Mouse (Mus musculus): ENCODE data around the gene Rnf181. TPM values are rescaled to one million over a fixed set of nuclear protein-coding genes. Genes with fewer than 3 reads are reported as not detected.

Rnf181 gene
- 47.1 and 53.8 TPM in 2 replicates for polyA plus RNA-seq (2015; fragmentation: Nextera tagmentation; extraction: Ambion mirVana)

DNA sequence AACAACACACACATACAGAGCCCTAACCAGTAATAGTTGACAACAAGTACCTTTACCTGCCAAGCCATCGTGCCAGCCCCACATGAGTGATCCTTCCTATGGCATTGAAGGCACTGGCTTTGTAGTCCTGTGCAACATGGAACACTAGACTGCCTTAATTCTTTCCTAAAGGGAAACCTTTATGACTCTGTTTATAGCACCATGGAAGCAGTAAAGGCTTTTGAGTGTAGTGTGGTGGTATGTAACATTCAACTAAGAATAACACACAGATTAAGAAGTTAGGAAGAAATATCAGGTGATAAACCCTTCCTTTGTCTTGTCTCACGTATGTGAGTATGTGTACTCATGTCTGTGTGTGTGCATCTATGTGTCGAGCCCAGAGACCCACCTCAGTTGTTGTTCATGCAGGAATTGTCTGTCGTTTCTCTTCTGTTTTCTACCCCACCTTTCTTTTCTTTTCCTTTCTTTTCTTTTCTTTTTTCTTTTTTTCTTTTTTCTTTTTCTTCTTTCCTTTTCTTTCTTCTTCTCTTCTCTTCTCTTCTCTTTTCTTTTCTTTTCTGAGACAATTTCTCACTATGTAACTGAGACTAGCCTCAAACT is at the start of gene Rnf181:
Rnf181 (minus strand) TSS at position 113 of the 600 bp plus-strand sequence.

DNA sequence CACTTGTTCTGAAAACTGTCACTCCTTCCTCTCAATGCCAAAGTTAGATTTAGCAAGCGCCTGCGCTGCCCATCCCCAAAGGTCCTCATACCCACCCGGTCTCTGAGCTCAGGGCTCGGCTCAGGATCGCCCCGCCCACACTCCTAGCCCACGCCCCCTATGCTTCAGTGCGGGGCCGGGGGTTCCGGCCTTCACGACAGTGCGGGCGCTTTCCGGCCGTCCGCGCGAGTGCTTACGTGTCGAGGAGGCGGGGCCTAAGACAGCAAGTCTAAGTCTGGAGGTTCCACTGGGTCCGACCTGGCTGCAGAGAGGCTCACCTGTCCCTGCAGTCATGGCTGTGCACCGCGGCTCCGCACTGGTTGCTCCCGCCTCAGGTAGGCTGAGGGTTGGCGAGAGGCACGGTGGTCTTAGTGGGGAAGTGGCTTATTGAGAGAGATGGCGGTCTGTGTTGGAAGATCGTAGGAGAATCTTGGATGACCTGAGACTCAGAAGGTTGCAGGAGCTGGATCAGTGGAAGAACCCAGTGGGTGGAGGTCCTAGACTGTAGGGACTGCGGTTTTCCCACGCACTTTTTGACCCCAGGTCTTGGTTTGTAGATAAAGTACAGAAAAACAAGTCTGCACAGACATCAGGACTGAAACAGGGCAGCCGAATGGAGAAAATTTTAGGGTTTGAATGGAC is 47.5 kb upstream of the Rnf181 start, which contains the start of gene Ggcx:
Ggcx (plus strand) TSS at position 233 of the 681 bp plus-strand sequence.

DNA sequence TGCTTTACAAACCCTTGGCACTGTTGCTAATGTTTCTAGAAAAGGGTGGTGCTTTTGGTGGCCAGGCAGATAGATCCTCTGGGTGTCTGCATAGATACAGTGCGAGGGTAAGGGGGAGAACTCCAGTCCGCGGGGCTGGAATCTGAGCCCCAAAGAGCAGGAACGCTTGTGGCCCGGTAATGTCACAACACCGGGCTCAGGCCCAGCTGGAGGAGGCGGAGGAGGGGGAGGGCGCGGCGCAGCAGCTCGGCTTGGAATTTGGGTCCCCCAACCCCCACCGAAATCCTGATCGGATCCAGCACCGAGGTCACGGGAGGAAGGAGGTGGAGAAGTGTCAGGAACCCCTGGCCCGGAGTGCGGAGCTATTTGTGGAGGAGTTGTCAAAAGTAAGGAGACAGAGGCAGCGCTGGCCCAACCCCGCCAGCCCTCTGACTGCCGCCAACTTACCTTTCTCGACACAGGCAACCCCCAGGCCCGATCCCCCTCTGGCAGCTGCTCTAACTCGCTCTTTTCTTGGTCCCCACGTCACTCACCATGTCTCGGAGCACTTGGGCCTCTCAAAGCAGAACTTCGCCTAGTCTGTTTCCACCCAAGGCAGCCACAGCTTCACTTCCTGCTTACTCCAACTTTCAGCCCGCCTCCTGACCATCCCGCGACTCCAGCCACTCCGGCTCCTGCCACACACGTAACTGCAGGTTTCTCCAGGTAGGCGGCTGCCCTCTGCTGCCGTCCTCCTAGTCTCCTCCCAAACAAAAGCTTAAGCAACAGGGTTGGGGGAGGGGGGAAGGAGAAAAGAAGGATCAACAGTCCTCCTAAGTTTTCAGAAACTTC is 23.4 kb upstream of the Rnf181 start, which contains the start of gene Vamp8:
Vamp8 (minus strand) TSS at position 763 of the 831 bp plus-strand sequence.

DNA sequence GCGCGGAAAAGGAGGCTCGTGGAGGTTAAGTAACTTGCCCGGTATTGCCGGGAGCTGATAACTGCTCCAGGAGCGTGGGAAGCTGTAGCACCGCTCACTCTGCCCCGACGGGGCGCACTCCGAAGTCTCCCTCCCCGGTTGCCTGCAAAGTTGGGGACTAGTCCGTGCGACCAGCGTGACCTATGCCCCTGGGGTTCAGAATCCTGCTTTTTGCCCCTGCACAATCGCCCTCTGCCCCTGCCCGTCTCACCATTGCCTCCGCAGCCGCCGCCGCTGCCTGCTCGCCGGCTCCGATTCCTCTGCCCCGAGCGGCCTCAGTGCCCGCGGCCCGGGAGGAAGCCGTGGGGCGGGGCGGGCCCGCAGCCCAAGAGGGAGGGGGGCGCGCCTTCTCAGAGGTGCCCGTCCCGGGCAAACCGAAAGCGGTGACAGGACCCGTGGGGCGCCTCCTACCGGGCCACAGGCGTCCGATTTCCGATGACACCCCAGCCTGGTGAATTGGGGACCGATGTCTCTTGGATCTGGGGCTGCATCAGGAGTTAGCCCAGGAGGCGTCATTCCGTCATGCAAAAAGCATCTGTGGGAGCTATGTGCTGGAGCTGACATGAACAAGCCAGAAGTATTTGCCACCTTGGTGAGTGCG is 13.5 kb upstream of the Rnf181 start, which contains the start of gene Vamp5:
Vamp5 (minus strand) TSS at position 338 of the 640 bp plus-strand sequence.

DNA sequence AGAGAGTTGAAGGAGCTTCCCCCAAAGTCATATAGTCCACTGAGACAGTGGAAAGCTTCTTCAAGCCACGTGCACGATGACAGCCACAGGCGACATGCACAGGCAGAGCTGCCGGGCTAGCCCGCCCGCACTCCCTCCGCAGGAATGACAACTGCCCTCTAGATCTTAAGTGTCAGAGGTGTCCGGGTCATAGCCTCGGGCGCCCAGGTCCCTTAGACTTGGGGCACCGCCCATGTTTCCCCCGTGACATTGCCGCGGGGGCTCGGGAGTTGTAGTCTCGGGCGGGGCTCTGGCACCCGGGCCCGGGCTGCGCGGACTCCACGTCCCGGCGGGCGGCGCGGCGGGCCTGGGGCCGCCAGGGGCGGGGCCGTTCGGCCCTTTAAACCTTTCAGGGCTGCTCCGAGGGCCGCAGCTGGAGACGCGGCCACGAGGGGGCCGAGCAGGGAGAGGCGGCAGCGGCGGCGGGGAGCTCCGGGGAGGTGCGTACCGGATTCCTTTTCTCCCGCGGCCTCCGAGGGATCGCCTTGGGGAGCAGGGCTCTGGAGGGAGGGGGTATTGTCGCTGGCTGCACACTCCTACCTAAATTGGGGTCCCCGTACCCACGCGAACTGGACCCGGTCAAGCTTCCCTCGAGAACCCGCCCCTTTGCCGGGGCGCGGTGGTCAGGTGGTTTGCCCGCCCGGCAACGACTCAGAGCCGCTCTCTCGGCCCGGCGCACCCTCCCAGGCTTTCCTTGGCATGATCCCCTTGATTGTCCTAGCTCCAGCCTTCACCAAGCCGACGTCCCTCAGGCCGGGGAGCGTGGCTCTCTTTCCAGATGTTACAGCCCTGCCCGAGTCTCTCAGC is 11.5 kb downstream of the Rnf181 start, which contains the start of gene Tmem150a:
Tmem150a (plus strand) TSS at position 382 of the 846 bp plus-strand sequence.

DNA sequence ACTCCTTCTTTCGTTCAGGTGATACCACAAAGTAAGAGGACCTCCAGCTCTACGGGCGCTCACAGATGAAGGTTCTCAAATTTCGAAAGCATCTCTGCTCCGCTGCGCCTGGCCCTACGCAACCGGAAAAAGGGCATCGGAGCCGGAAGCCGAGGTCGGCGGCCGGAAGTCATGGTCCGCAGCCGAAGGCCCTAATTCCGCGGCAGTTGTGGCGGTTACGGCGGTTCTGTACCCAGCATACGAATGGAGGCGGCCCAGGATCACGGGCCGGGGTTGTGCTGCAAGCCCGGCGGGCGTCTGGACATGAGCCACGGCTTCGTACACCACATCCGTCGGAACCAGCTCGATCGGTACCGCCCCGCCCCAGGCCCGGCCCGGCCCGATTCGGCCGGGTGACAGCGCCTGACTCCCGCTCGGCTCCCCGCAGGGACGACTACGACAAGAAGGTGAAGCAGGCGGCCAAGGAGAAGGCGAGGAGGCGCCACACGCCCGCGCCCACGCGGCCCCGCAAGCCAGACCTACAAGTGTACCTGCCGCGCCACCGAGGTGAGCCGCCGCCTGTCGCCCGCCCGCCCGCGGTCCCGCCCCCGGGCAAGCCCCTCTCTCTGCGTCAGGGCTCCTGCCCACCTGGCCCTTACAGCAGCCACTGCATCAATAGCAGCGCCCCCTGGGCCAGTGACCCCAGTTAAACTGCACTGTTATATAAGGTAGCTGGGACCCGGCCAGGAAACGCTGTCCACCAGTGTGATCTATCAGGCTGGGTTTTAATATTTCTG is 19.4 kb downstream of the Rnf181 start, which contains the start of gene 0610030E20Rik:
0610030E20Rik (plus strand) TSS at position 152 of the 776 bp plus-strand sequence.

DNA sequence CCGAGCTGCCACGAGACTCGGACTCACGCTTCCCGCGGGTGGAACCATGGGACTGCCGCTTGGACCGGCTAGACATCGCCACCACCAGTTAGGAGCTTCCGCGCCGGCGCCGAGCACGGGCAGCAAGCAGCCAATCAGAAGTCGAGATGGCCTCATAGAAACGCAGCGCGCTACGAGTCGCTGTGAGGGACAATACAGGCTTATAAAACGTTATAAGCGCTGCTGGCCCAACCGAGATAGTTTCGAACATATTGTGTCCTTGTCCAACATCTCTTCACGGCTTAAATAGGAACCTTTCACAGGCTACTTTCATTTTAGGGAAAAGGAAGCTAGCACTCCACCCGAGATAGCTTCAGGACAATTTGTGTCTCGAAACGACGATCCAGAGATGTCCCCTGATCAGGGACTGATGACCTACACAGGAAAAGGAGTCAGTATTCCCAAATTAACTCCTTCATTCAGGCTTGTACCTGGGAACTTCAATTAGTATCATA is 21.6 kb downstream of the Rnf181 start, which contains the start of gene Usp39:
Usp39 (minus strand) TSS at position 111 of the 494 bp plus-strand sequence.

Other genes starting within 250 kb of the Rnf181 start
- 9.0 and 9.7 TPM in 2 replicates for gene Atoh8, start 131.4 kb downstream of the Rnf181 start, polyA plus RNA-seq (2015; fragmentation: Nextera tagmentation; extraction: Ambion mirVana)
- gene Sftpb, start 62.3 kb downstream of the Rnf181 start, polyA plus RNA-seq (2015; fragmentation: Nextera tagmentation; extraction: Ambion mirVana) = 0.22 TPM in 1 of 2 replicates, not detected in the other
- 15.0 and 16.4 TPM in 2 replicates for gene Usp39, start 21.8 kb downstream of the Rnf181 start, polyA plus RNA-seq (2015; fragmentation: Nextera tagmentation; extraction: Ambion mirVana)
- 13.0 and 15.0 TPM in 2 replicates for gene 0610030E20Rik, start 19.6 kb downstream of the Rnf181 start, polyA plus RNA-seq (2015; fragmentation: Nextera tagmentation; extraction: Ambion mirVana)
- gene Tmem150a, start 11.5 kb downstream of the Rnf181 start, polyA plus RNA-seq (2015; fragmentation: Nextera tagmentation; extraction: Ambion mirVana) = 4.4 and 5.5 TPM in 2 replicates
- gene Vamp5, start 13.5 kb upstream of the Rnf181 start, polyA plus RNA-seq (2015; fragmentation: Nextera tagmentation; extraction: Ambion mirVana) = 17.6 and 21.9 TPM in 2 replicates
- 90.7 and 105 TPM in 2 replicates for gene Vamp8, start 23.7 kb upstream of the Rnf181 start, polyA plus RNA-seq (2015; fragmentation: Nextera tagmentation; extraction: Ambion mirVana)
- gene Ggcx, start 47.4 kb upstream of the Rnf181 start, polyA plus RNA-seq (2015; fragmentation: Nextera tagmentation; extraction: Ambion mirVana) = 14.1 and 17.0 TPM in 2 replicates
- gene Mat2a, start 72.6 kb upstream of the Rnf181 start, polyA plus RNA-seq (2015; fragmentation: Nextera tagmentation; extraction: Ambion mirVana) = 274 and 281 TPM in 2 replicates
- 0.38 TPM in 1 of 2 replicates, not detected in the other for gene Sh2d6, start 154.8 kb upstream of the Rnf181 start, polyA plus RNA-seq (2015; fragmentation: Nextera tagmentation; extraction: Ambion mirVana)
- 25.8 and 33.7 TPM in 2 replicates for gene Capg, start 177.4 kb upstream of the Rnf181 start, polyA plus RNA-seq (2015; fragmentation: Nextera tagmentation; extraction: Ambion mirVana)
- gene Elmod3, start 231.5 kb upstream of the Rnf181 start, polyA plus RNA-seq (2015; fragmentation: Nextera tagmentation; extraction: Ambion mirVana) = 16.9 and 18.8 TPM in 2 replicates
- gene Retsat, start 231.5 kb upstream of the Rnf181 start, polyA plus RNA-seq (2015; fragmentation: Nextera tagmentation; extraction: Ambion mirVana) = 58.7 and 60.8 TPM in 2 replicates

Measured in skeletal muscle tissue, postnatal 0 days (tissue).